Mouse (Mus musculus) liver, postnatal 0 days (tissue): ENCODE results near the gene Map4k1.

Experiments
- CTCF ChIP-seq: sonication (generic); IDR thresholded peaks from 2 replicates; pipeline ENCODE4 v1.5.1; 2016; ENCODE audit warnings: antibody characterized with exemption, low read depth
- EP300 ChIP-seq: IDR thresholded peaks from 2 replicates; pipeline ENCODE4 v1.6.1; 2016; ENCODE audit warnings: antibody characterized with exemption, low read depth, mild to moderate bottlenecking

GRCm38 (mm10) chr7:28936787-28937186 lies 45.1 kb upstream of the Map4k1 start:
- no peak for TF ChIP-seq CTCF
- TF ChIP-seq EP300, result no peak
